Mouse (Mus musculus) frontal cortex, postnatal 10 days (tissue): ENCODE measurements around the gene Trpc4ap.
A peak's percentile ranks its signal among the peaks of the same experiment; 100 is the strongest.

Source experiments
- DNase-seq, 2 experiments: peaks; one replicate each; pipeline ENCODE4 v3.0.0; 2022; ENCODE audit warnings: low spot score in 2 of 2, mixed read lengths in 1 of 2

Trpc4ap gene

GRCm38 (mm10) chr2:155694564-155694963, 2.4 kb upstream of the Trpc4ap start:
- no peak for DNase-seq

GRCm38 (mm10) chr2:155693136-155693535, 952 bp upstream of the Trpc4ap start:
- DNase-seq = no peak

- no peak for DNase-seq
Measured at GRCm38 (mm10) chr2:155691336-155691722, 855 bp downstream of the Trpc4ap start.

GRCm38 (mm10) chr2:155689211-155689610, 3.0 kb downstream of the Trpc4ap start:
- DNase-seq = no peak

GRCm38 (mm10) chr2:155687746-155688145, 4.4 kb downstream of the Trpc4ap start:
- DNase-seq = no peak

GRCm38 (mm10) chr2:155686572-155686971, 5.6 kb downstream of the Trpc4ap start:
- DNase-seq = no peak

GRCm38 (mm10) chr2:155683821-155684220, 8.4 kb downstream of the Trpc4ap start:
- DNase-seq = no peak

- no peak for DNase-seq
Measured at GRCm38 (mm10) chr2:155683137-155683536, 9.0 kb downstream of the Trpc4ap start.

GRCm38 (mm10) chr2:155681874-155682273, 10.3 kb downstream of the Trpc4ap start:
- no peak for DNase-seq

- no peak for DNase-seq
Measured at GRCm38 (mm10) chr2:155681194-155681593, 11.0 kb downstream of the Trpc4ap start.

GRCm38 (mm10) chr2:155680591-155680990, 11.6 kb downstream of the Trpc4ap start:
- no peak for DNase-seq

- no peak for DNase-seq
Measured at GRCm38 (mm10) chr2:155679586-155680110, 12.5 kb downstream of the Trpc4ap start.

- DNase-seq = no peak
Measured at GRCm38 (mm10) chr2:155675118-155675517, 17.1 kb downstream of the Trpc4ap start.

- peak in 1 of 2 experiments; percentile 39 for DNase-seq
Measured at GRCm38 (mm10) chr2:155673546-155673945, 18.6 kb downstream of the Trpc4ap start.

GRCm38 (mm10) chr2:155671236-155671635, 20.9 kb downstream of the Trpc4ap start:
- no peak for DNase-seq

- no peak for DNase-seq
Measured at GRCm38 (mm10) chr2:155668461-155668860, 23.7 kb downstream of the Trpc4ap start.

GRCm38 (mm10) chr2:155667881-155668280, 24.3 kb downstream of the Trpc4ap start:
- no peak for DNase-seq

- DNase-seq = no peak
Measured at GRCm38 (mm10) chr2:155663910-155664460, 28.2 kb downstream of the Trpc4ap start.

- no peak for DNase-seq
Measured at GRCm38 (mm10) chr2:155663097-155663496, 29.1 kb downstream of the Trpc4ap start.

- no peak for DNase-seq
Measured at GRCm38 (mm10) chr2:155662390-155662789, 29.8 kb downstream of the Trpc4ap start.

- DNase-seq = no peak
Measured at GRCm38 (mm10) chr2:155655759-155656372, 36.3 kb downstream of the Trpc4ap start.

- no peak for DNase-seq
Measured at GRCm38 (mm10) chr2:155652618-155653017, 39.6 kb downstream of the Trpc4ap start.

- no peak for DNase-seq
Measured at GRCm38 (mm10) chr2:155645746-155646145, 46.4 kb downstream of the Trpc4ap start.
